ENCODE assay signal across 22 mouse cellular contexts in genomic region chr2:142891283-142891682, GRCm38 (mm10). TPM values are rescaled to one million over a fixed set of nuclear protein-coding genes. Genes with fewer than 3 reads are reported as not detected.
DNase-seq lines count a peak whose midpoint lies in the region; ATAC-seq and TF ChIP-seq lines count a peak whose summit lies in the region.
"Had no signal": no experiment of that assay in that cellular context is flagged by ENCODE, and none has a peak within 500 bp of the region (broad histone marks: within the 10 kb centered on the region; RNA-seq: fewer than 3 reads in every experiment).

No protein-coding gene starts in this region.

- 71% methylated on average over 2 of the region's 2 CpGs for WGBS in embryonic facial prominence, embryonic 11.5 days
- WGBS in embryonic facial prominence, embryonic 10.5 days: 80% methylated on average over 2 of the region's 2 CpGs
- 36% methylated on average over 2 of the region's 2 CpGs for WGBS in kidney, embryonic 16.5 days
- 69% methylated on average over 2 of the region's 2 CpGs for WGBS in kidney, adult 2 months
- WGBS in midbrain, embryonic 10.5 days: 89% methylated on average over 2 of the region's 2 CpGs
- WGBS in midbrain, embryonic 13.5 days: 75% methylated on average over 2 of the region's 2 CpGs

- H3K4me3 ChIP-seq in embryonic facial prominence, embryonic 11.5 days (ENCODE audit: low read depth, low read length): no peak overlapping the region
- H3K4me3 ChIP-seq in embryonic facial prominence, embryonic 10.5 days: no peak overlapping the region
- no peak overlapping the region for H3K4me3 ChIP-seq in kidney, embryonic 16.5 days (ENCODE audit: low read length)
- no peak overlapping the region for H3K4me3 ChIP-seq in kidney, adult 2 months (ENCODE audit: insufficient read depth, low read depth, low read length)
- no peak overlapping the region for H3K4me3 ChIP-seq in midbrain, embryonic 10.5 days
- no peak overlapping the region for H3K4me3 ChIP-seq in midbrain, embryonic 13.5 days (replicated peaks)
- H3K4me3 ChIP-seq: embryonic facial prominence, embryonic 13.5 days; forebrain, embryonic 12.5 days; heart, embryonic 10.5 days; heart, embryonic 15.5 days; hindbrain, embryonic 13.5 days had no signal

- ATAC-seq in embryonic facial prominence, embryonic 11.5 days (replicated peaks; ENCODE audit: insufficient number of reproducible peaks, low FRiP score, low TSS enrichment, low read depth): 0 out of 2 replicates have a peak, but pooled peaks have one; percentile 39
- peak; percentile 64; the same call in 1 of the 2 replicates for ATAC-seq in kidney, embryonic 16.5 days (ENCODE audit: low FRiP score, low TSS enrichment)
- no peak for ATAC-seq in midbrain, embryonic 13.5 days
- ATAC-seq in CD4-positive, CD25-positive, alpha-beta regulatory T cell, adult 4 months: no peak
- ATAC-seq: forebrain, embryonic 16.5 days; hindbrain, postnatal 0 days had no signal

- no peak overlapping the region for H3K4me2 ChIP-seq in embryonic facial prominence, embryonic 11.5 days (ENCODE audit: low read depth, low read length)
- no peak overlapping the region for H3K4me2 ChIP-seq in kidney, embryonic 16.5 days (replicated peaks; ENCODE audit: low read depth, low read length)
- H3K4me2 ChIP-seq in midbrain, embryonic 13.5 days (replicated peaks): no peak overlapping the region
- H3K4me2 ChIP-seq: embryonic facial prominence, embryonic 13.5 days; forebrain, embryonic 12.5 days; heart, embryonic 15.5 days; hindbrain, embryonic 13.5 days had no signal

- TF ChIP-seq CTCF in kidney, adult 2 months (conservative IDR thresholded peaks at IDR 0.05; ENCODE audit: insufficient read depth, insufficient read length, low read depth, low read length): no peak

- H3K4me1 ChIP-seq in embryonic facial prominence, embryonic 11.5 days (ENCODE audit: control insufficient read depth, insufficient read depth, low read length): no peaks in the 10 kb centered on the region
- peaks cover 11% of the 10 kb centered on the region for H3K4me1 ChIP-seq in embryonic facial prominence, embryonic 10.5 days
- peaks cover 14% of the 10 kb centered on the region for H3K4me1 ChIP-seq in kidney, embryonic 16.5 days (ENCODE audit: insufficient read depth, low read length)
- peaks cover 26% of the 10 kb centered on the region for H3K4me1 ChIP-seq in kidney, adult 2 months (ENCODE audit: control insufficient read depth, insufficient read depth, low read length)
- peaks cover 5% of the 10 kb centered on the region for H3K4me1 ChIP-seq in midbrain, embryonic 10.5 days
- no peaks in the 10 kb centered on the region for H3K4me1 ChIP-seq in midbrain, embryonic 13.5 days (replicated peaks)
- H3K4me1 ChIP-seq: forebrain, embryonic 12.5 days; heart, embryonic 15.5 days; hindbrain, embryonic 13.5 days had no signal

- H3K36me3 ChIP-seq in embryonic facial prominence, embryonic 11.5 days (replicated peaks; ENCODE audit: control insufficient read depth, insufficient read depth, low read depth, low read length): no peaks in the 10 kb centered on the region
- no peaks in the 10 kb centered on the region for H3K36me3 ChIP-seq in embryonic facial prominence, embryonic 10.5 days (replicated peaks)
- H3K36me3 ChIP-seq in kidney, embryonic 16.5 days (ENCODE audit: insufficient read depth, low read length): no peaks in the 10 kb centered on the region
- no peaks in the 10 kb centered on the region for H3K36me3 ChIP-seq in kidney, adult 2 months (ENCODE audit: control insufficient read depth, insufficient read depth, low read length)
- H3K36me3 ChIP-seq in midbrain, embryonic 10.5 days: no peaks in the 10 kb centered on the region
- H3K36me3 ChIP-seq in midbrain, embryonic 13.5 days: no peaks in the 10 kb centered on the region
- H3K36me3 ChIP-seq: embryonic facial prominence, embryonic 13.5 days; forebrain, embryonic 12.5 days; heart, embryonic 10.5 days; heart, embryonic 15.5 days; hindbrain, embryonic 13.5 days had no signal

- H3K9ac ChIP-seq in embryonic facial prominence, embryonic 11.5 days (replicated peaks; ENCODE audit: low read length): no peak overlapping the region
- H3K9ac ChIP-seq in kidney, embryonic 16.5 days (replicated peaks; ENCODE audit: low read length): no peak overlapping the region
- no peak overlapping the region for H3K9ac ChIP-seq in midbrain, embryonic 13.5 days (replicated peaks)
- H3K9ac ChIP-seq: embryonic facial prominence, embryonic 13.5 days; forebrain, embryonic 12.5 days; heart, embryonic 15.5 days; hindbrain, embryonic 13.5 days had no signal

- no peaks in the 10 kb centered on the region for H3K27me3 ChIP-seq in embryonic facial prominence, embryonic 11.5 days (ENCODE audit: control insufficient read depth, insufficient read depth, low read length)
- H3K27me3 ChIP-seq in embryonic facial prominence, embryonic 10.5 days (replicated peaks; ENCODE audit: low read depth, poor library complexity, severe bottlenecking): no peaks in the 10 kb centered on the region
- H3K27me3 ChIP-seq in kidney, embryonic 16.5 days (ENCODE audit: insufficient read depth, low read length): no peaks in the 10 kb centered on the region
- no peaks in the 10 kb centered on the region for H3K27me3 ChIP-seq in kidney, adult 2 months (replicated peaks; ENCODE audit: control insufficient read depth, insufficient read depth, low read length)
- no peaks in the 10 kb centered on the region for H3K27me3 ChIP-seq in midbrain, embryonic 10.5 days (ENCODE audit: low read depth, poor library complexity, severe bottlenecking)
- H3K27me3 ChIP-seq in midbrain, embryonic 13.5 days: no peaks in the 10 kb centered on the region
- H3K27me3 ChIP-seq: embryonic facial prominence, embryonic 13.5 days; forebrain, embryonic 12.5 days; heart, embryonic 15.5 days; hindbrain, embryonic 13.5 days had no signal

- no peak overlapping the region for H3K27ac ChIP-seq in embryonic facial prominence, embryonic 11.5 days (replicated peaks; ENCODE audit: low read depth, low read length)
- no peak overlapping the region for H3K27ac ChIP-seq in embryonic facial prominence, embryonic 10.5 days (replicated peaks)
- 0 out of 2 replicates have a peak overlapping the region, but pooled peaks have one; percentile 13 for H3K27ac ChIP-seq in kidney, embryonic 16.5 days (ENCODE audit: low read length)
- no peak overlapping the region for H3K27ac ChIP-seq in kidney, adult 2 months (ENCODE audit: insufficient read depth, low read depth, low read length)
- peak overlapping the region; percentile 49; the same call in 1 of the 2 replicates for H3K27ac ChIP-seq in midbrain, embryonic 10.5 days (replicated peaks)
- H3K27ac ChIP-seq in midbrain, embryonic 13.5 days: no peak overlapping the region
- H3K27ac ChIP-seq: embryonic facial prominence, embryonic 13.5 days; forebrain, embryonic 12.5 days; heart, embryonic 10.5 days; heart, embryonic 15.5 days; hindbrain, embryonic 13.5 days; hindbrain, postnatal 0 days had no signal

- no peak for TF ChIP-seq POLR2A in kidney, adult 2 months (IDR thresholded peaks at IDR 0.05; ENCODE audit: low read depth, low read length)

- no peaks in the 10 kb centered on the region for H3K9me3 ChIP-seq in embryonic facial prominence, embryonic 11.5 days (replicated peaks; ENCODE audit: control insufficient read depth, low read length)
- H3K9me3 ChIP-seq in embryonic facial prominence, embryonic 10.5 days: no peaks in the 10 kb centered on the region
- no peaks in the 10 kb centered on the region for H3K9me3 ChIP-seq in kidney, embryonic 16.5 days (ENCODE audit: low read length)
- H3K9me3 ChIP-seq in midbrain, embryonic 10.5 days (replicated peaks): no peaks in the 10 kb centered on the region
- no peaks in the 10 kb centered on the region for H3K9me3 ChIP-seq in midbrain, embryonic 13.5 days
- H3K9me3 ChIP-seq: embryonic facial prominence, embryonic 13.5 days; forebrain, embryonic 12.5 days; heart, embryonic 10.5 days; heart, embryonic 15.5 days; hindbrain, embryonic 13.5 days had no signal

- DNase-seq in embryonic facial prominence, embryonic 11.5 days (ENCODE audit: low spot score): no peak
- DNase-seq in embryonic facial prominence, embryonic 10.5 days (ENCODE audit: low spot score): no peak
- no peak for DNase-seq in kidney, adult 2 months
- no peak for DNase-seq in midbrain, embryonic 10.5 days (ENCODE audit: low spot score)
- DNase-seq: adrenal gland, postnatal 10 days; B cell, adult 2 months; cerebellum, adult 11 months; cerebellum, adult 8-10 months; cerebellum, postnatal 14 days; embryo, embryonic 11 days; gastrocnemius, postnatal 10 days; heart, postnatal 14 days had no signal

RNA-seq across cellular contexts. Expression of gene Kif16b, which starts 10.0 kb away (rescaled TPM):
- 8.8 and 10.4 TPM in 2 replicates for polyA plus RNA-seq in embryonic facial prominence, embryonic 11.5 days (2014; fragmentation: Nextera tagmentation; extraction: Ambion mirVana)
- 8.9 and 9.6 TPM in 2 replicates for polyA plus RNA-seq in embryonic facial prominence, embryonic 10.5 days (2016; fragmentation: Nextera tagmentation; extraction: Ambion mirVana)
- 18.2 and 20.4 TPM in 2 replicates for polyA plus RNA-seq in kidney, embryonic 16.5 days (2015; fragmentation: Nextera tagmentation; extraction: Ambion mirVana)
- 25.9 and 28.5 TPM in 2 replicates for polyA plus RNA-seq in kidney, adult 2 months (2012; rRNA removed)
- 5.2 and 6.1 TPM in 2 replicates for polyA plus RNA-seq in midbrain, embryonic 10.5 days (2016; fragmentation: Nextera tagmentation; extraction: Ambion mirVana)
- 3.7 and 3.9 TPM in 2 replicates for polyA plus RNA-seq in midbrain, embryonic 13.5 days (2015; fragmentation: Nextera tagmentation; extraction: Ambion mirVana)
- polyA plus RNA-seq in CD4-positive, CD25-positive, alpha-beta regulatory T cell, adult 4 months (2017; shearing (Covaris generic)): 10 to 100 TPM in 1 of 2 experiments, 1 to 10 TPM in 1; 9.3 to 11.5 TPM

Comparison
In these comparisons a context has a peak if more than half of its experiments do, and no peak if none do; other contexts are left out.
1. H3K27ac ChIP-seq: peak in kidney, embryonic 16.5 days (single experiment) and midbrain, embryonic 10.5 days (single experiment); none in embryonic facial prominence, embryonic 11.5 days (single experiment), embryonic facial prominence, embryonic 10.5 days (single experiment), kidney, adult 2 months (single experiment) and midbrain, embryonic 13.5 days (single experiment).
2. ATAC-seq: peak in embryonic facial prominence, embryonic 11.5 days (single experiment) and kidney, embryonic 16.5 days (single experiment); none in midbrain, embryonic 13.5 days (single experiment) and CD4-positive, CD25-positive, alpha-beta regulatory T cell, adult 4 months (single experiment).